Mouse (Mus musculus): Measurements from ENCODE around the gene Cdc42ep5. TPM values are rescaled to one million over a fixed set of nuclear protein-coding genes. Genes with fewer than 3 reads are reported as not detected.

The Cdc42ep5 gene
- polyA plus RNA-seq, 1 experiment from 2014 or later = 67.0 TPM

- H3K27me3 ChIP-seq (replicated peaks) = peaks cover 13% of the 10 kb centered on the region
- no peaks in the 10 kb centered on the region for H3K9me3 ChIP-seq
- no peaks in the 10 kb centered on the region for H3K36me3 ChIP-seq
- H3K9ac ChIP-seq = no peak overlapping the region
- no peak for ATAC-seq (ENCODE audit: insufficient read depth, low FRiP score, low read depth)
- 52% methylated on average over 11 of the region's 11 CpGs for WGBS
- no peak overlapping the region for H3K4me2 ChIP-seq
- no peak overlapping the region for H3K27ac ChIP-seq
- H3K4me3 ChIP-seq (replicated peaks) = no peak overlapping the region
- H3K4me1 ChIP-seq = peaks cover 11% of the 10 kb centered on the region; the same call in 1 of the 2 replicates
These were observed 42.4 kb downstream of the Cdc42ep5 start for GRCm38 (mm10) chr7:4122076-4122768.

DNA sequence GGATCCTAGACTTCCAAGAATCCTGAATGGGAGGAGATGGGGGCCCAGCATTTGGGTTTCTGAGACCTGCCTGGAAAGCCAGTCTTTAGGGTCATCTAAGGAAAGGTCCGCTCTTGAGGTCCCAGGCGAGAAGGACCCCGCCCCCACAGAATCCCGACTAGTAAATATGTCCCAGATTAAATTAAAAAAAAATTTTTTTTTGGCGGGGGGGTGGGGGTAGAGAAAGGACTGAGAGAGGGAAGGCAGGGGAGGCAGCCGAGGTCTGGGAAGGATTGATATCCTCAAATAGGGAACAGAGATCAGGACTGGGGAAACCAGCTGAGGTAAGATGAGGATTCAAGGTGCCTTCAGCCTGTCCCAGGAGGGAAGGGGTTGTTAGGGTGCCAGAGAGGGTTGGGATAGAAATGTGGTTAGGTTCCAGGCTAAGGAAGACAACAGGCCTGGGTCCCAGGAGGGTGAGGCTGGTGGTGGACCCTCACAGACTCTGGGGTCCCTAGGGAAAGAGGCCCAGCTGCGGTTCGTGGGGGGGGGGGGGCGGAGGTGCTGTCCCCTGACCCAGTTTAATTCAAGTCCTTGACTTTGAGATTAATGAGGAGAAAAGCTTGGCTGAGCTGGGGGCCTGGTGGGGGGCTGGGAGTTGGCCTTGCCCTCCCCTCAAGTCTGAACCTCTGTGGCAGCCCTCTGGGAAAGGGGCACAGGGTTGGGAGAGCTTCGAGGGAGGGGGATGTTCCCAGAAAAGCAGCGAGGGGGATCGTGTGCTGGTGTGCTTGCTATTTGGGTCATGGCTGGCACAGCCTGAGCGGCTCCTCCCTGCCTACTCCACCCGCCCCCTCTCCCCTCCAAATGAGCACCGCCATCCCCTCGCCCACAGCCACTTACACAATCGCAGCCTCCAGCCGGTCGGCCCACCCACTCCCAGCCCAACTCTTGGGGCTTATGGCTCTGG is 44.4 kb downstream of the Cdc42ep5 start:
- H3K36me3 ChIP-seq = no peaks in the 10 kb centered on the region
- H3K9ac ChIP-seq = peak overlapping the region; percentile 34; the same call in 1 of the 2 replicates
- H3K4me3 ChIP-seq (replicated peaks) = peak overlapping the region; percentile 48
- peaks cover 13% of the 10 kb centered on the region for H3K27me3 ChIP-seq (replicated peaks)
- H3K9me3 ChIP-seq = no peaks in the 10 kb centered on the region
- 21% methylated on average over 17 of the region's 19 CpGs for WGBS
- peak overlapping the region; percentile 78 for H3K4me2 ChIP-seq
- H3K4me1 ChIP-seq = peaks cover 11% of the 10 kb centered on the region; the same call in 1 of the 2 replicates
- H3K27ac ChIP-seq = no peak overlapping the region
- ATAC-seq (ENCODE audit: insufficient read depth, low FRiP score, low read depth) = no peak

GRCm38 (mm10) chr7:4119344-4119902 is 45.2 kb downstream of the Cdc42ep5 start, which contains the start of gene Ttyh1:
Gene Ttyh1 (plus strand): TSS chr7:4119408.
- H3K36me3 ChIP-seq = no peaks in the 10 kb centered on the region
- WGBS = under 1% methylated on average over 37 of the region's 37 CpGs
- no peak within 1 kb of the TSS for H3K27ac ChIP-seq
- ATAC-seq (ENCODE audit: insufficient read depth, low FRiP score, low read depth) = no peak
- peak within 1 kb of the TSS; percentile 34 for H3K9ac ChIP-seq
- peaks cover 8% of the 10 kb centered on the region; the same call in 1 of the 2 replicates for H3K4me1 ChIP-seq
- H3K27me3 ChIP-seq (replicated peaks) = peaks cover 13% of the 10 kb centered on the region
- H3K9me3 ChIP-seq = no peaks in the 10 kb centered on the region
- H3K4me2 ChIP-seq = peak within 1 kb of the TSS; percentile 78
- peak within 1 kb of the TSS; percentile 48 for H3K4me3 ChIP-seq (replicated peaks)

DNA sequence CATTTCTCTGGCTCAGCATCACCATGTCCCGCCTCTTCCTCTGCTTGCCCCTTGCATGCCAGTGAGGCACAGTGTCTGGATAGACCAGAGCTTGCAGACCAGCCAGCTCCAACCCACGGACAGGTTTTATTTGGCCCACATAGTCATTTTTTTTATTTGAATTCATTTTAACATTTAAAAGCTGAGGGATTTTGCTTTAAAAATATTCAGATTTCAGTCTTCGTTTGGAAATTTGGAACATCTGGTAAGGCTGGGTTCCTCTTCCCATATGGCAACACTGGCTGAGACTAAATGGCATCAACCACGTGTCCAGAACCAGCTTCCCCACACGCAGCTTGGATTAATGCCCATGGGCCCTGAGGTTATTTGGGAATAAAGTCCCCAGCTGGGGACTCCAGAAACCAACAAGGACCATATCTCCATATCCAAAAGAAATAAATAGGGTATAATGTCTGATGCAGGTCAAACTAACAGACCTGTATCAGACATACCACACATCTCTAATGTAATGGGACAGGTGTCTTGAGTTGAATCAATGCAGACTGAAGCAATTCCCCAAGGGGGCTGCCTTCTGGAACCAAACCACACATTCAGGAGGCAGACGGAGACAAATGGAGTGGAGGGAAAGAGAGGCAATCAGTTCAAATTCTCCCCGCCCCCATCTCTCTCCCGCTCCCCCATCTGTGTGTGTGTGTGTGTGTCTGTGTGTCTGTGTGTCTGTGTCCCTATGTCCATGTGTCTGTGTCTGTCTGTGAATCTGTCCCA is 47.4 kb downstream of the Cdc42ep5 start:
- H3K4me3 ChIP-seq (replicated peaks) = no peak overlapping the region
- no peak overlapping the region for H3K4me2 ChIP-seq
- H3K27ac ChIP-seq = no peak overlapping the region
- 0 out of 2 replicates have a peak, but pooled peaks cover 5% of the 10 kb centered on the region for H3K4me1 ChIP-seq
- H3K27me3 ChIP-seq (replicated peaks) = peaks cover 13% of the 10 kb centered on the region
- H3K36me3 ChIP-seq = no peaks in the 10 kb centered on the region
- 72% methylated on average over 8 of the region's 8 CpGs for WGBS
- ATAC-seq (ENCODE audit: insufficient read depth, low FRiP score, low read depth) = no peak
- no peaks in the 10 kb centered on the region for H3K9me3 ChIP-seq
- no peak overlapping the region for H3K9ac ChIP-seq

- Histone ChIP-seq H3K36me3 (no peaks in the 10 kb centered on the region), H3K27me3 (replicated peaks) (no peaks in the 10 kb centered on the region), H3K4me2 (no peak overlapping the region), H3K9ac (no peak overlapping the region), H3K27ac (no peak overlapping the region), H3K4me1 (no peaks in the 10 kb centered on the region), H3K9me3 (no peaks in the 10 kb centered on the region), H3K4me3 (replicated peaks) (no peak overlapping the region)
- no peak for ATAC-seq (ENCODE audit: insufficient read depth, low FRiP score, low read depth)
- WGBS = 61% methylated on average over 3 of the region's 3 CpGs
These were observed 52.9 kb downstream of the Cdc42ep5 start for GRCm38 (mm10) chr7:4111766-4112165.

- no peak overlapping the region for H3K27ac ChIP-seq
- H3K9ac ChIP-seq = no peak overlapping the region
- 21% methylated on average over 4 of the region's 4 CpGs for WGBS
- ATAC-seq (ENCODE audit: insufficient read depth, low FRiP score, low read depth) = no peak
- no peaks in the 10 kb centered on the region for H3K36me3 ChIP-seq
- H3K4me2 ChIP-seq = no peak overlapping the region
- no peaks in the 10 kb centered on the region for H3K4me1 ChIP-seq
- H3K9me3 ChIP-seq = no peaks in the 10 kb centered on the region
- no peak overlapping the region for H3K4me3 ChIP-seq (replicated peaks)
- no peaks in the 10 kb centered on the region for H3K27me3 ChIP-seq (replicated peaks)
These were observed 61.2 kb downstream of the Cdc42ep5 start for GRCm38 (mm10) chr7:4103411-4103810.

Other genes with a start within 250 kb of the Cdc42ep5 start
- gene Lilra6, start 249.4 kb downstream of the Cdc42ep5 start, polyA plus RNA-seq (2015; fragmentation: Nextera tagmentation; extraction: Ambion mirVana) = 0.72 and 1.2 TPM in 2 replicates
- 2.1 and 2.2 TPM in 2 replicates for gene Lair1, start 101.7 kb downstream of the Cdc42ep5 start, polyA plus RNA-seq (2015; fragmentation: Nextera tagmentation; extraction: Ambion mirVana)
- 12.7 and 15.1 TPM in 2 replicates for gene Ttyh1, start 45.5 kb downstream of the Cdc42ep5 start, polyA plus RNA-seq (2015; fragmentation: Nextera tagmentation; extraction: Ambion mirVana)
- gene Leng8, start 27.8 kb downstream of the Cdc42ep5 start, polyA plus RNA-seq (2015; fragmentation: Nextera tagmentation; extraction: Ambion mirVana) = 52.6 and 67.4 TPM in 2 replicates
- 4.6 and 4.8 TPM in 2 replicates for gene Leng9, start 14.5 kb downstream of the Cdc42ep5 start, polyA plus RNA-seq (2015; fragmentation: Nextera tagmentation; extraction: Ambion mirVana)
- 0.08 and 0.15 TPM in 2 replicates for gene Lilra5, start 72.9 kb upstream of the Cdc42ep5 start, polyA plus RNA-seq (2015; fragmentation: Nextera tagmentation; extraction: Ambion mirVana)
- 0.12 TPM in 1 of 2 replicates, not detected in the other for gene Ncr1, start 172.9 kb upstream of the Cdc42ep5 start, polyA plus RNA-seq (2015; fragmentation: Nextera tagmentation; extraction: Ambion mirVana)
- 0.22 TPM in 1 of 2 replicates, not detected in the other for gene Gp6, start 232.9 kb upstream of the Cdc42ep5 start, polyA plus RNA-seq (2015; fragmentation: Nextera tagmentation; extraction: Ambion mirVana)

Measured in stomach, embryonic 15.5 days (tissue).